Mouse (Mus musculus) retina, postnatal 7 days (tissue): ENCODE results near the gene Socs5.

ENCODE experiments used
- DNase-seq: peaks from one replicate; pipeline ENCODE4 v3.0.0-alpha.2; 2012; ENCODE audit warnings: low read depth, low spot score

The Socs5 gene

GRCm38 (mm10) chr17:87167407-87167806, 59.9 kb downstream of the Socs5 start:
- no peak for DNase-seq

DNA sequence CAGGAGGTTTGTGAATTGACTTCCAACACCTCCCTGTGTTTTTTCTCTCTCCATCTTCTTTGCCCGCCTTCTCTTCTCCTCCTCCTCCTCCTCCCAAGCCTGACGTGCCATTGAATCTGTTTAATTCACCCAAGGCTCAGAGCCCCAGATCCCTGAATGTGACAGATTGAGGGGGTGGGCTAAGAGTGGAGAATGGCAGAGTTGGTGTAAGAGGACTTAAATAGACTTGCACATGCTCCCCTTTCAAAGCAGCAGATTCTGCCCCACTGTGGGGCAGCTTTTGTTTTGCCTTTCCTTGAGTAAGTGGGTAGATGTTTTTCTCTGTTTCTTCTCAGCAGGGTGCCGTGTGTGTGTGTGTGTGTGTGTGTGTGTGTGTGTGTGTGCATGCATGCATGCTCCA, 61.6 kb downstream of the Socs5 start:
- no peak for DNase-seq

DNA sequence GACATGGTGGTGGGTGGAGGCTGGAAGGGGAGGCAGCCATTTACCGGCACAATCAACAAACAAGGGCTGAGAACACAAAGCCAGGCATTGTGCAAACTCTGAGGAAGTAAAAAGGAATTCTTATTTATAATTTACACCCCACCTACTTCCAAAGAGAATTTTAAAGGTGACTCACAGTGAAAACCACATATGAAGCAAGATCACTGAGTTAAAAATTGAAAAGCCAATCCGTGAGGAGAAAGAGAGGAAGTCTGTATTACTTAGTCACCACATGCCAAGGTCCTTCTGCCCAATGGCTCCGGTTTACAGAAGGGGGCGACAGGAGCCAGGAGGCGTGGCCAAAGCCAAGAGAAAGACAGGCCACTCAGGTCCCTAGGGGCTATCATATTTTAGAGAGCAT, 62.9 kb downstream of the Socs5 start:
- no peak for DNase-seq

DNA sequence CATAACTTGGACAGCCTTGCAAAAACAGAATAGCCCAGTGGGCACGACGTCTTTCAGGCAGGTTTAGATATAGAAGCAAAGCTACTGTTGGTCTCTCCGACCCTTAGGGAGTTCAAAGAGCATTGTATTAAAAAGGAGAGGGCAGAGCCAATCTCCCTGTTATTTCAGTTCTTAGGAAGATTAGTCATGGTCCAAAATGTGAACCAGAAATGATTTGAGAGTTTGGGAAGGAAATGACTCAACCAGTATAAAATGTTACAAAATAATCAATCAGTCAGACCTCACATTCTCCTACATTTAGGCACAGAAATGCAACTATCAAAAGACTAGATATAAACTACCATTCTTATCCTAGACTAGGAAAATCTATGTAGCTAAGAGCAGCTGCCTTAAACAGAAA, 64.6 kb downstream of the Socs5 start:
- no peak for DNase-seq

GRCm38 (mm10) chr17:87173966-87174365, 66.5 kb downstream of the Socs5 start:
- DNase-seq = no peak

GRCm38 (mm10) chr17:87174651-87175331, 67.3 kb downstream of the Socs5 start:
- no peak for DNase-seq

- DNase-seq = no peak
Observed at GRCm38 (mm10) chr17:87176066-87177012, 68.9 kb downstream of the Socs5 start.

DNA sequence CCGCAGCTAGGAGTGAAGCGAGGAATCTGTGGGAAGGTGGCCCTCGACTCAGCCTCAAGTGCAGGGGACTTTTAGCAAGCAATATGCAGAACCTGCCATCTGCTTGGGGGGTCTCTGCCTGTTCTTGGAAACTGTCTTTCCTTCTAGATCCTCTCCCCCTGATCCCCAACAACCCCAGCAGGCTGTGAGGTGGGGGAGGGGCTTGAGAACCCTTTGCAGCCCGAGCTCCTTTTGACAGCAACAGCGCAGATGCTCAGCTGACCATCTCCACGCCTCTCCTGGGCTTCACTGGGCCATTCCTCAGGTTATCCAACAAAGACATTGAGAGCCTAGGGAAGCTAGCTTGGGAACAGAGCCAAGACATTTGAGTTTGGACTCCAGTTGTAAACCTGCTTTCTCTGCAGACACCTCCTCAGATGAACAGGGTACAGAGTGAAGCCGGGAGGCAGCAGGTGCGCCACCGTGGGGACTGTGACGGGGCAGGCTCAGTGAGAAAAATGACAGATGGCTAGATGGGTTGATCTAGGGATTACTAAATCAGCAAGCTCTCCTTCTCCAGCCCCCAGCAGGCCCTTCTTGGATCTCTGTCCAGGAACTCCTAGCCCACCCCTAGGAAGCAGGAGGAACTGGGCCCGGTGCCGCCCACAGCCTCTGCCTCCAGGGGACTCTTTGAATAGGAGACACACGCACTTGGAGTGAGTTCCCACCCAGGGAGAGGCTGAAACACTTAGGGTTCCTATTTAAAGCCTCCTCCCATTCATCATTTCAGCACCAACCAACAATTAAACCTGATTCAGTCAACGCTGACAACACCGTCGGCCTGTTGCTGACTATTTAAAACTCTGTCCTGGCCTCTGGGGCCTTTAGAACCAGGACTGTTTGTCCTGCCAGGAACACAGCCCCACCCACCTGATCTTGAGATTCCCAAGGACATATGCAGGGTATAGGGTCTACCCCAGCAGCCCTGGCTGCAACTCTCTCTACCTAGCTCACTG, 71.4 kb downstream of the Socs5 start:
- DNase-seq = peak; percentile 65

GRCm38 (mm10) chr17:87179939-87180550, 72.6 kb downstream of the Socs5 start:
- DNase-seq = no peak

DNA sequence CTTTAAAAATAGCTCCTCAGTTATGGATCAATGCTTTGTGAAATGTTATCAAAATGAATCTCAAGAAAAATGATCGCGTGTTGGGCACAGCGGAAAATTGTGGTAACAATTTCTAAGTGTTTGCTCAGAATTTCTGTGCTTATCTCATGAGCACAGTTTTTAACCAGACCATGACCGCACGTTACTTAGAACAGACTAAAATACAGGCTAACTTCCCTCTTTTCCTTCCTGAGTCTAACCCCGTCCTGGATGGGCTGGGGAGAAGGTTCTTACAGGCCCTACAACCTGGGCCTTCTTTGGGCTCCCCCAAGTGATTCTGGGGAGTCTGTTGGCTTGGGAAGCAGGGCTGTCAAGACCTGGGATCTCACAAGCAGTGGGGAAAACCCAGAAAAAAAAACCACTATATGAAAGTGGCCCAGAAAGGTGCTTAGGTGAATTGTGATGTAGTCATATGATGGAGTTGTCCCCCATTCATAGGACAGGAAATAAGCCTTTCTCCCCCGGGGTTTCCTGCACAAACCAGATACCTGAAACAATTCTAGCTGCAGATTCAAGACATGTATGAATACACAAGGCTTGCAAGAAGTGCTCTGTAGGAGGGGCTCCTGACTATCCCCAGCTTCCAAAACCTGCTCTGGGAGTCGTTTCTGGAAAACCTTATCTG, 74.3 kb downstream of the Socs5 start:
- no peak for DNase-seq

GRCm38 (mm10) chr17:87185461-87186066, 78.1 kb downstream of the Socs5 start:
- DNase-seq = no peak

- no peak for DNase-seq
Observed at GRCm38 (mm10) chr17:87187005-87187404, 79.5 kb downstream of the Socs5 start.
